Mouse (Mus musculus) cortical plate, adult 2 months (tissue): Measurements from ENCODE around the gene Ppm1l. TPM values are rescaled to one million over a fixed set of nuclear protein-coding genes. Genes with fewer than 3 reads are reported as not detected.

Source experiments
- H3K27ac ChIP-seq: fragments of 200-500 bp; 2 replicates; pipeline ENCODE4 v1.5.1; 2012; ENCODE audit warnings: low read length, control low read depth, inconsistent platforms; ENCODE audit not compliant: insufficient read depth
- H3K4me1 ChIP-seq: fragments of 200-500 bp; 2 replicates; pipeline ENCODE4 v1.6.1; 2011; ENCODE audit warnings: low read length; ENCODE audit not compliant: control insufficient read depth, insufficient read depth
- H3K4me3 ChIP-seq: fragments of 200-500 bp; 2 replicates; pipeline ENCODE4 v1.5.1; 2011; ENCODE audit warnings: mild to moderate bottlenecking, low read length, control low read depth; ENCODE audit not compliant: insufficient read depth
- CTCF ChIP-seq: fragments of 200-500 bp; IDR thresholded peaks from 2 replicates; pipeline ENCODE4 v1.5.1; 2011; ENCODE audit warnings: mild to moderate bottlenecking, control low read depth, low read length; ENCODE audit not compliant: insufficient read depth; ENCODE audit errors: extremely low read depth
- POLR2A ChIP-seq: fragments of 200-500 bp; IDR thresholded peaks from 2 replicates; pipeline ENCODE4 v1.6.1; 2011; ENCODE audit warnings: mild to moderate bottlenecking, low read length, control low read depth; ENCODE audit not compliant: insufficient read depth; ENCODE audit errors: extremely low read depth
- polyA plus RNA-seq: library from polyadenylated mRNA; depleted of rRNA; stranded (reverse); fragments of >200 nt; gene quantifications from 2 replicates; pipeline ENCODE4 v1.2.3, GENCODE M21; 2012

Ppm1l gene
- polyA plus RNA-seq, 1 experiment, result 35.3 TPM

DNA sequence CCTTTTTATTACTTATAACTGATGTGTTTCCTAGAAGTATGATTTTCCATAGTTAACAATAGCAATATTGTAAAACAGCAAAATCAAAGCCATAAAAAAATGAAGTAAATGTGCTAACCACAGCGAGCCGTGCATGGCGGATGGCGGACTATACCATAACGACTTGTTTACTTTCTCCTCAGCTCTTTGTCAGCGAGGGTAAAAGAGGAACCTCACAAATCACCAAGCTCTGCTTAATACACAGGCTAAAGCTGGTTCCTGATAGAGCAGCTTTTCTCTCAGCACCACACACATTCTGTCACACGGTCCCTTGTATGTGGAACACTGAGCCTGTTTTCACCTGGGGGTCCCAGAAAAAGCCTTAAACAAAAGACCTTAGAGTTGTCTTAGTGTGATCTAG lies 188.4 kb downstream of the Ppm1l start:
- Histone ChIP-seq H3K4me1 (peaks cover 2% of the 10 kb centered on the region), H3K4me3 (no peak overlapping the region), H3K27ac (no peak overlapping the region)
- TF ChIP-seq CTCF, result no peak
- TF ChIP-seq POLR2A, result no peak

DNA sequence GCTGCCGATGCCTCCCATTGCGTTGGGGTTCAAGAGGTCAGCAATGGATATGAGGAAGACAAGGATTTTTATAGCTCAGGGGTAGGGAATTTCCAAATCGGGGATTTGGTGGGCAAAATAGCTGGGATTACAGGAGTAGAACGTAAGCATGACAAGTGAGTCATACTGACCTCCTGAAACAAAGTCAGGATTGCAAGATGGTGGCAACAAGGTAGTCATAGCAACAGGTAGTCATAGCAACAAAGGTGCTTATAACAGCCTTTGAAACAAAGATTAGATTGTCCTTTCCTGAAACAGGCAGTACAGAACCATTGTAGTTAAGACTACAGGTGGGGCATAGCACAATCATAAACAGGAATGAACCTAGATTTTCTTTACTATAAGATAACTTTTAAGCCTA lies 189.7 kb downstream of the Ppm1l start:
- Histone ChIP-seq H3K27ac (no peak overlapping the region), H3K4me1 (peaks cover 2% of the 10 kb centered on the region), H3K4me3 (no peak overlapping the region)
- no peak for TF ChIP-seq CTCF
- TF ChIP-seq POLR2A, result no peak

DNA sequence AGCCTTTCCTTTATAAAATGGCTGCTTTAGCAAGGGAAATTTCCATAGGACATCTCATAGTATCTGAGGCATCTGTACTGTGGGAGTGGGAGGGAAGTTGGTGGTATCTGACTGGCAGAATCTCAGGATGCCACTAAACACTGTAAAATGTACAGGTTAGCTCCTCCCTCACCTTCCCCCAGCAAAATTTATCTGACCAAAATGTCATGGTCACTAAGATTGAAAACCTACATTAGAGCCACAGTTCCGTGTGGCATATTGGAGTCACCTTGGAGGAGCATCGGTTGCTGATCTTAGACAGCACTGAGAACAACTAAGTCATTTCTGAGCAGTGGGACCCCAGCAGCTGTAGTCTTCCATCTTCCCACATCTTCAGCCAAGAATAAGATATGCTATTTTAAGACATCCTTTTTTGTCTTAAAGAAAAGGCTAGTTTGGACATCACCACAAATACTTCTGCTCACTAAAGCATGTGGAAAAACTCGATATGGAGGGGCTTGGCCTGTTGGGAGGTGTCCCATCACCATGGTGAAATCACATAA lies 192.8 kb downstream of the Ppm1l start:
- H3K27ac ChIP-seq, result peak overlapping the region; percentile 64; the same call in 1 of the 2 replicates
- no peak overlapping the region for H3K4me3 ChIP-seq
- H3K4me1 ChIP-seq, result peaks cover 2% of the 10 kb centered on the region; the same call in 1 of the 2 replicates
- TF ChIP-seq POLR2A (no peak), CTCF (no peak)

DNA sequence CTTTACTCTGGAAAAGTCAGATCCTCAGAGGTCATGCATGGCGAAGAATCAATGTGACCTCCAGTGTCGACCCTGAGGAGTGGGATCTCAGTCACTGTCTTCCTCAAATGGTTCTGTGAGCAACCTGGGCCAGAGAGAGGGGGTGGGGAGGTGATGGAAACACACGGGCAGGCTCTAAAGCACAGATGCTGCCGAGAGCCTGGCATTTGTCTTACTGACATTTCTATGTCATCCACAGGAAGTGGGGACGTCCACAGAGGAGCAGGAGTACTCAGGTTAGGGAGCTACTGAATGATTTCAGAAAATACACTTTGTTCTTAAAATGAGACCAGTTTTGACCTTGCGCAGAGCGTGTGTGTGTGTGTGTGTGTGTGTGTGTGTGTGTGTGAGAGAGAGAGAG lies 195.2 kb downstream of the Ppm1l start:
- peaks cover 2% of the 10 kb centered on the region; the same call in 1 of the 2 replicates for H3K4me1 ChIP-seq
- TF ChIP-seq CTCF, result no peak
- TF ChIP-seq POLR2A, result no peak
- no peak overlapping the region for H3K27ac ChIP-seq
- H3K4me3 ChIP-seq, result no peak overlapping the region

DNA sequence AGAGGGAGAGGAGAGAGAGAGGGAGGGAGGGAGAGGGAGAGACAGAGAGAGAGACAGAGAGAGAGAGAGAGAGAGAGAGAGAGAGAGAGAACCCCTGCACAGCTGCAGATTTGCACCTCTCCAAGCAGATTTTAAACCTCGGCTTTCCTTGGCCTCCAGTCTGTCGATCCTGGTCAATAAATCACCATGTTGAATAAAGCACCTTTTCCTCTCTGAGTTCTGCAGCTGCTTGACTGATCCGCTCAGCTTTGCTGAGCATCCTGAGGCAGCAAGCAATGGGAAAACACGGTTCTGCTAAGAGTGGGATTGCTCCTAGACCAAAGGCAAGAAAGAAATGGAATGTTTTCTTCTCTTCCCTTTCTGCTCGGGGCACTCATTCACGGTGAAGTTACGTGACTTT lies 195.7 kb downstream of the Ppm1l start:
- no peak overlapping the region for H3K27ac ChIP-seq
- H3K4me3 ChIP-seq, result no peak overlapping the region
- H3K4me1 ChIP-seq, result peaks cover 2% of the 10 kb centered on the region; the same call in 1 of the 2 replicates
- no peak for TF ChIP-seq POLR2A
- TF ChIP-seq CTCF, result no peak

DNA sequence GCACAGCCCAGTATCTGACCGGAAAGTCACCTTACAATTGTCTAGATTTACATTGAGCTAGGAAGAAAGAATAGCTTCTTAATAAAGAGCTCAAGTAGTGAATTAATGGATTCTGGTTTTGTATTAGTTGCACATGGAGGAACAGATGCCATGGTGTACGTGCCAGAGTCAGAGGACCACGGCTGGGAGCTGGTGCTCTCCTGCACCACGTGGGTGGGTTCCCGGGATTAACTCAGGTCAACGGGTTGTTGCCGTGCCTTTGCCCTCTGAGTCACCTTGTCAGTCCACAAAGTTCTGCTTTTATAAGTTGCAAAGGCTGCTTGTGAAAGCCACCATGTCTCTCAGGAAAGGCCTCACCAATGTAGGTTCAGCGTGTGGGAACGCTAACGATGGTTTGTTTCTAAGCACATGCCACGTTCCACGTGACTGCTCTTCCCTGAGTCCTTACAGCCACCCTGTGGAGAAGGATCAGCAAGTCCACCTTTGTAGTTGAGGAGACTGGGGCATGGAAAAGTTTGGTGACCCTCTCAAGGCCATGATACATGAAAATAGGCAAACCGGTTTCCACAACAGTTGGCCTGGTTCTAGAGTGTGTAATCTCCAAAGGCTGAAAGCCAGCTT lies 199.2 kb downstream of the Ppm1l start:
- no peak overlapping the region for H3K4me3 ChIP-seq
- H3K27ac ChIP-seq, result no peak overlapping the region
- TF ChIP-seq POLR2A (no peak), CTCF (no peak)
- H3K4me1 ChIP-seq, result peaks cover 4% of the 10 kb centered on the region

DNA sequence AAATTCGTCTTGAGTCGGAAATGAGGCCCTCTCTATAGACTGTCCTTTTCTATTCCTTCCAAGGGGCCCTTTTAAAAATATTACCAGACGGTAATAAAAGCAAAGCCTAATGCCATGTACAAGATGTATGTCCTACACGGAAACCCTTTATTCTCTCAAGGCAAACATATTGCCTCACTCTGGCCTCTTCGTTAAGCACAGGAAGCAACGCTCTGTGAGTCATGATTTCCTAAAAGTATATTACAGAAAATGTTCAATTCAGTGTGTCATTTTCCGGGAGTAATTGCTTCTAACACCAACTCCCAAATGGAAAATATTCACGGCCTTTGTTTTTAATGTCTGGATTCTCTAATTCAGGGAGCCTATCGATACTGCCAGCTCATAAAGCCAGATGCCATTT lies 202.5 kb downstream of the Ppm1l start:
- Histone ChIP-seq H3K27ac (no peak overlapping the region), H3K4me3 (no peak overlapping the region), H3K4me1 (peaks cover 4% of the 10 kb centered on the region)
- no peak for TF ChIP-seq POLR2A
- no peak for TF ChIP-seq CTCF

DNA sequence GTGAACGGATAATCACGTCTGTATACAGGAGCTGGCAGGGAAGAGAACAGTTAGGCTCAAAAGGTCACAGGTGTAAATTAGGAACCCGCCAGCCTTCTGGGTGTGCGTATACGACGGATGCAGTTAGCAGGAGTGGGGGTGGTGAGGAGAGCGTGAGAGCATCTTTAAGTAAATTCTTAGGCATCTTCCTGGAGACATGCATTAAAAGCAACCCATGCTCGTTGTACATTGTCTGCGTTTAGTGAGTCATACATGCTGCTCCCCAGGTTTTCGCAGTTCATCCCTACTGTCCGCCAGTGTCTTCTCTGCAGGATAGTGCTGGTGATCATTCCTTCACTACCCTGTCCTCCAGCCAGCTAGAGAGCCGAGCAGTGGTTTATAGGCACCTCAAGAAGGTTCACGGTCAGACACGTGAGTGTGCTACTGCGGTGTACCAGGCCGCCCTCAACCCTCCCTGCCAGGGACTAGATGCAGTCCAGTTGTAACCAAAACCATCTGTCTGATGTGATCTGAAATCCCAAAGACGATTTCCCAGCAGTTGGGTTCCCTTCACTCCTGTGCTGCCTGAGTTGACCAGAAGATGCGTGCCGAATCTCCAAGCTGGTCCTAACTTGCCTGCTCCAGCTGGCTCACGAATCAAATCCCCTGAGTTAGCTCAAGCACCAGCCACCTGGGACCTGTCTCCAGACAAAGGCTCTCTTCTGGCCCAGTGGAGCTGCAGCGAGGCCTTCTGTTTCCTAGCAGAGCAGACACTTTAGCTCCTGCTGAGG lies 203.3 kb downstream of the Ppm1l start:
- Histone ChIP-seq H3K4me1 (peaks cover 6% of the 10 kb centered on the region), H3K4me3 (no peak overlapping the region), H3K27ac (no peak overlapping the region)
- no peak for TF ChIP-seq CTCF

DNA sequence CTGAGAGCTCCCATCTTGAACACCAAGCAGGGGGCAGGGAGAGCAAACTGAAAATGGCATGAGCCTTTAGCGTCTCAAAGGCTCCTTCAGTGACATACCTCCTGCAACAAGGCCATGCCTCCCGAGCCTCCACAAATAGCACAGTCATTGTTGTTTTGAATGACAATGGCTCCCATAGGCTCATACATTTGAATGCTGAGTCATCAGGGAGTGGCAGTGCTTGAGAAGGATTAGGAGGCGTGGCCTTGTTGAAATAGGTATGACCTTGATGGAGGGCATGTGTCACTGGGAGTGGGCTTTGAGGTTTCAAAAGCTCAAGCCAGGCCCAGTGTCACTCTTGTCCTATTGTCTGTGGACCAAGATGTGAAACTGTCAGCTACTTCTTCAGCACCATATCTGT lies 205.6 kb downstream of the Ppm1l start:
- TF ChIP-seq CTCF (no peak), POLR2A (no peak)
- Histone ChIP-seq H3K4me3 (no peak overlapping the region), H3K4me1 (peaks cover 8% of the 10 kb centered on the region), H3K27ac (no peak overlapping the region)
